Mouse (Mus musculus) limb, embryonic 14.5 days (tissue): Measurements from ENCODE around the gene Aldh1a1. TPM values are rescaled to one million over a fixed set of nuclear protein-coding genes. Genes with fewer than 3 reads are reported as not detected.

Source experiments
- ATAC-seq: fragments of 200-750 bp; cut with Nextera tagmentation; 2 replicates; pipeline ENCODE4 v1.8.0; 2017; ENCODE audit warnings: low read depth, moderate number of reproducible peaks, moderate TSS enrichment; ENCODE audit not compliant: low FRiP score
- DNase-seq: peaks from one replicate; pipeline ENCODE4 v3.0.0-alpha.2; 2015; ENCODE audit warnings: low spot score
- H3K27ac ChIP-seq: fragments of 300-500 bp; sonication (generic); replicated peaks from 2 replicates; pipeline ENCODE4 v1.5.1; 2014; ENCODE audit warnings: low read depth, mild to moderate bottlenecking, low read length, moderate library complexity, mixed read lengths
- H3K27me3 ChIP-seq: fragments of 300-500 bp; sonication (generic); 2 replicates; pipeline ENCODE4 v1.6.1; 2014; ENCODE audit warnings: low read length, mixed read lengths; ENCODE audit not compliant: control insufficient read depth, insufficient read depth
- H3K36me3 ChIP-seq: fragments of 300-500 bp; sonication (generic); 2 replicates; pipeline ENCODE4 v1.6.1; 2014; ENCODE audit warnings: mild to moderate bottlenecking, low read length, moderate library complexity, mixed read lengths; ENCODE audit not compliant: control insufficient read depth, insufficient read depth
- H3K4me1 ChIP-seq: fragments of 300-500 bp; sonication (generic); 2 replicates; pipeline ENCODE4 v1.6.1; 2014; ENCODE audit warnings: antibody characterized with exemption, low read length, mixed read lengths; ENCODE audit not compliant: control insufficient read depth, insufficient read depth
- H3K4me2 ChIP-seq: fragments of 300-500 bp; sonication (generic); replicated peaks from 2 replicates; pipeline ENCODE4 v1.6.1; 2014; ENCODE audit warnings: low read depth, mild to moderate bottlenecking, low read length, moderate library complexity; ENCODE audit not compliant: severe bottlenecking
- H3K4me3 ChIP-seq: fragments of 300-500 bp; sonication (generic); replicated peaks from 2 replicates; pipeline ENCODE4 v1.5.1; 2014; ENCODE audit warnings: low read length
- H3K9ac ChIP-seq: fragments of 300-500 bp; sonication (generic); 2 replicates; pipeline ENCODE4 v1.6.1; 2014; ENCODE audit warnings: mild to moderate bottlenecking, low read depth, low read length, moderate library complexity; ENCODE audit not compliant: severe bottlenecking
- H3K9me3 ChIP-seq: fragments of 300-500 bp; sonication (generic); 2 replicates; pipeline ENCODE4 v1.6.1; 2016; ENCODE audit warnings: low read length; ENCODE audit not compliant: control insufficient read depth
- POLR2A ChIP-seq: fragments of 200-500 bp; IDR thresholded peaks from 2 replicates; pipeline ENCODE4 v1.8.0; 2012; ENCODE audit warnings: inconsistent platforms, mild to moderate bottlenecking, moderate library complexity, borderline replicate concordance; ENCODE audit not compliant: insufficient read depth, insufficient read length; ENCODE audit errors: extremely low read depth
- WGBS: fragments of 180-500 bp; shearing (Covaris S2); extraction: QIAGEN DNeasy Blood & Tissue Kit; methylation state at CpG from one replicate; pipeline ENCODE4 v1.1.7; 2014; 5-methylcytosine and 5-hydroxymethylcytosine counted together
- polyA plus RNA-seq, 2 experiments: library from polyadenylated mRNA; depleted of rRNA in 1 of 2; stranded (reverse) in 1 of 2; unstranded in 1 of 2; fragments of >200 nt; fragmentation: Nextera tagmentation in 1 of 2; extraction: Ambion mirVana in 1 of 2; gene quantifications; 2 replicates each; pipeline versions ENCODE4 v1.2.1 to v1.2.3; 2012 to 2014

Aldh1a1 gene
- polyA plus RNA-seq, 2 experiments = 0.96 to 2.3 TPM

DNA sequence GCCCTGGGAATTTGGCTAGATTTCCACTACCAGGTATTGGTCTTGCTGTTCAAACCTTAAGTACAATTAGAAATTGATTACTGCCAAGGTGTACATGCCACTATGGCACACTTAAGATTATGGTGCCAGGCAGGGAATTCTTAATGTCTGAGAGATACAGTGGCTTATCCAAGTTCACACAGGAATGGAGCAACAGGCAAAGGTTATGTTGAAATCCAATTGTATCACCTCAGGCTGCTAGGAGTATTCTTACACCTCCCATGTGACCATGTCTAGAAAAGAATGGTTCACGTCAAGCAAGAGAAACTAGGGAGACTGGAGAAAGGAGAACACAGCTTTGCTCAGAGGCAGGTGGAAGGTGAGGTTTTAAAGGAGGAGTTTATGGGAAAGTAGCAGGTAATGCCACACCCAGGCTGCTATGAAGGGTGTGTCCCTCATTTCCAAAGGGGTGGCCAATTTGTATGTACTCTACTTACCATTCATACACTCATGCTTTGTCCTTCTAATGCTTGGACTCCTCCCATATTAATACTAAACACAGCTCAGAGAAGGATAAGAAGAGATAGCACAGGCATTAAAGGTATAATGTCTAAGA lies 160.7 kb downstream of the Aldh1a1 start:
- Histone ChIP-seq H3K9me3 (no peaks in the 10 kb centered on the region), H3K4me3 (no peak overlapping the region), H3K27ac (no peak overlapping the region), H3K36me3 (no peaks in the 10 kb centered on the region), H3K4me1 (no peaks in the 10 kb centered on the region), H3K27me3 (no peaks in the 10 kb centered on the region), H3K4me2 (no peak overlapping the region), H3K9ac (no peak overlapping the region)
- ATAC-seq (no peak), DNase-seq (no peak)
- WGBS = 67% methylated on average over 1 of the region's 1 CpGs
- no peak for TF ChIP-seq POLR2A

- 68% methylated on average over 3 of the region's 3 CpGs for WGBS
- TF ChIP-seq POLR2A = no peak
- Histone ChIP-seq H3K4me3 (no peak overlapping the region), H3K27me3 (no peaks in the 10 kb centered on the region), H3K4me1 (no peaks in the 10 kb centered on the region), H3K9ac (no peak overlapping the region), H3K4me2 (no peak overlapping the region), H3K36me3 (no peaks in the 10 kb centered on the region), H3K9me3 (no peaks in the 10 kb centered on the region), H3K27ac (no peak overlapping the region)
- DNase-seq (no peak), ATAC-seq (no peak)
These were observed 161.8 kb downstream of the Aldh1a1 start for GRCm38 (mm10) chr19:20654141-20654873.

DNA sequence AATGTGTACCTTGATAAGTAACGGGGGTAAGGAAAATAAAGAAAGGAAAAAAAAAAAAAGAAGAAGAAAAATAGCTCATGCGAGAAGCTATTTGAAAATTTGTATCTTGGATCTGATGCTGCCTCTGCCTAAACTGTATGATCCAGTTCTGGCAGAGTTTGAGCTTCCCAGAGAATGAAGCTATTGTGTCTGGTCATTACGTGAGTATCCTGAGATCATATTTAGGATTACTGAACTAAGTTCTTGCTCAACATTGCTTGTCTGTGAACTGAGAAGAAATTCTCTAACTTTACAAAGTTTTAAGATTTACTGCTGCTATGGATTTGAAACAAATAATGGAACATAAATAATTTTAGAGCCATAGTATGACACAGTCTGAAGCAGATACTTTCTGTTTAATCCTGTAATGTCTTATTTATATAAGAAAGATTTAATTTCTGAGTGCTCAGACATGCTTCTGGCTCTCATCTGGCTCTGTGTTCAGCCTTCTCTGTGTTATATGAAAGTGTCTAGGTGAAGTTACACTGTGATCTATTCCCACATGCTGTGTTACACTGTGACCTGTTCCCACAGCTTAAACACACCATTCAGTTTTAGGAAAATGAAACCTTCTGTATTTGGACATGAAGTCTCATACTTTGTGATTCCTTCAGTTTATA lies 185.3 kb downstream of the Aldh1a1 start:
- H3K36me3 ChIP-seq = no peaks in the 10 kb centered on the region
- no peak overlapping the region for H3K27ac ChIP-seq
- DNase-seq (no peak), ATAC-seq (no peak)
- H3K9me3 ChIP-seq = no peaks in the 10 kb centered on the region
- H3K9ac ChIP-seq = no peak overlapping the region
- no peak overlapping the region for H3K4me3 ChIP-seq
- TF ChIP-seq POLR2A = no peak
- no peak overlapping the region for H3K4me2 ChIP-seq
- no peaks in the 10 kb centered on the region for H3K27me3 ChIP-seq
- 88% methylated on average over 3 of the region's 3 CpGs for WGBS
- H3K4me1 ChIP-seq = no peaks in the 10 kb centered on the region

Other genes with a start within 250 kb of the Aldh1a1 start
- gene Anxa1, start 101.8 kb upstream of the Aldh1a1 start, polyA plus RNA-seq (2012; rRNA removed) = 35.3 and 72.5 TPM in 2 replicates
- 257 and 350 TPM in 2 replicates for gene Anxa1, start 101.8 kb upstream of the Aldh1a1 start, polyA plus RNA-seq (2014; fragmentation: Nextera tagmentation; extraction: Ambion mirVana)
- gene Aldh1a7, start 234.8 kb downstream of the Aldh1a1 start, polyA plus RNA-seq (2012; rRNA removed) = 1.4 and 3.3 TPM in 2 replicates
- gene Aldh1a7, start 234.8 kb downstream of the Aldh1a1 start, polyA plus RNA-seq (2014; fragmentation: Nextera tagmentation; extraction: Ambion mirVana) = 4.5 and 5.2 TPM in 2 replicates